Comparison of ENCODE assay signal across 16 mouse cellular contexts in the genomic region with DNA sequence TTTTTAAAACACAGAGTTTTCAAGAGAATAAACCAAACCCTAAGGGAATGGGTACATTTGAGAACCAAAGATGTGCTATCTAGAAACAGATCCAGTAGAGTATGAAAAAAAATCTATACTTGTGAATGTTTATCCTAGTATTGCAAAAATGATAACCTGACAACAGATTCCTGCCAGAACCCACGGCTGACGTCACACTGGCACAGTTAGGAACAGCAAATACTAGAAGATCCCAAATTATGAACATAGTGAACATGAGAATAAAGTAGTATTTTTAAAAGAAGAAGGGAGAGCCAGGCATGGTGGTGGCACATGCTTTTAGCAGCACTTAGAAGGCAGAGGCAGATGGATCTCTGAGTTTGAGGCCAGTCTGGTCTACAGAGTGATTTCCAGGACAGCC.
"Had no signal": no experiment of that assay in that cellular context is flagged by ENCODE, and none has a peak within 500 bp of the region (broad histone marks: within the 10 kb centered on the region; RNA-seq: fewer than 3 reads in every experiment).

No protein-coding gene starts in this region.

- H3K9ac ChIP-seq: lung, embryonic 15.5 days; midbrain, embryonic 13.5 days; midbrain, embryonic 15.5 days; neural tube, embryonic 12.5 days had no signal

- DNase-seq: lung, adult 2 months; lung, postnatal 14 days; lung, postnatal 36 days; right cerebral cortex, postnatal 25 days; right cerebral cortex, postnatal 4 days; spleen, adult 18-20 months; thymus, adult 18-20 months; thymus, postnatal 14 days; thymus, postnatal 36 days had no signal

- ATAC-seq: midbrain, embryonic 13.5 days; midbrain, embryonic 15.5 days had no signal

- H3K27me3 ChIP-seq: lung, embryonic 15.5 days; megakaryocyte, embryonic 14.5 days; midbrain, embryonic 13.5 days; midbrain, embryonic 15.5 days; neural tube, embryonic 12.5 days had no signal

- H3K27ac ChIP-seq: lung, embryonic 15.5 days; macrophage; midbrain, embryonic 13.5 days; midbrain, embryonic 15.5 days; neural tube, embryonic 12.5 days had no signal

- H3K4me3 ChIP-seq: lung, embryonic 15.5 days; megakaryocyte, embryonic 14.5 days; midbrain, embryonic 13.5 days; midbrain, embryonic 15.5 days; neural tube, embryonic 12.5 days had no signal

- H3K9me3 ChIP-seq: lung, embryonic 15.5 days; megakaryocyte, embryonic 14.5 days; midbrain, embryonic 13.5 days; midbrain, embryonic 15.5 days; neural tube, embryonic 12.5 days had no signal

- H3K4me2 ChIP-seq: lung, embryonic 15.5 days; midbrain, embryonic 11.5 days; midbrain, embryonic 13.5 days; midbrain, embryonic 15.5 days; neural tube, embryonic 12.5 days had no signal

- H3K36me3 ChIP-seq: lung, embryonic 15.5 days; midbrain, embryonic 13.5 days; midbrain, embryonic 15.5 days; neural tube, embryonic 12.5 days had no signal
